Mouse (Mus musculus) intestine, postnatal 0 days (tissue): ENCODE results near the gene Col4a3. TPM values are rescaled to one million over a fixed set of nuclear protein-coding genes. Genes with fewer than 3 reads are reported as not detected.
A peak's percentile ranks its signal among the peaks of the same experiment; 100 is the strongest.

ENCODE experiments used
- ATAC-seq: fragments of 200-750 bp; cut with Nextera tagmentation; 2 replicates; pipeline ENCODE4 v1.8.0; 2017; ENCODE audit warnings: mild to moderate bottlenecking, moderate TSS enrichment, moderate library complexity
- H3K27ac ChIP-seq: fragments of 300-500 bp; sonication (generic); 2 replicates; pipeline ENCODE4 v1.5.1; 2014; ENCODE audit warnings: mild to moderate bottlenecking, low read depth, low read length, moderate library complexity
- H3K27me3 ChIP-seq: fragments of 300-500 bp; sonication (generic); replicated peaks from 2 replicates; pipeline ENCODE4 v1.6.1; 2014; ENCODE audit warnings: low read length, mixed read lengths; ENCODE audit not compliant: control insufficient read depth, insufficient read depth
- H3K36me3 ChIP-seq: fragments of 300-500 bp; sonication (generic); 2 replicates; pipeline ENCODE4 v1.6.1; 2014; ENCODE audit warnings: mild to moderate bottlenecking, moderate library complexity; ENCODE audit not compliant: control insufficient read depth, insufficient read depth
- H3K4me1 ChIP-seq: fragments of 300-500 bp; sonication (generic); replicated peaks from 2 replicates; pipeline ENCODE4 v1.6.1; 2014; ENCODE audit warnings: antibody characterized with exemption, low read length, mixed read lengths; ENCODE audit not compliant: control insufficient read depth, insufficient read depth
- H3K4me2 ChIP-seq: fragments of 300-500 bp; sonication (generic); replicated peaks from 2 replicates; pipeline ENCODE4 v1.6.1; 2014; ENCODE audit warnings: low read depth, mild to moderate bottlenecking, moderate library complexity
- H3K4me3 ChIP-seq: fragments of 300-500 bp; sonication (generic); 2 replicates; pipeline ENCODE4 v1.5.1; 2014; ENCODE audit warnings: low read depth, low read length
- H3K9ac ChIP-seq: fragments of 300-500 bp; sonication (generic); 2 replicates; pipeline ENCODE4 v1.6.1; 2014; ENCODE audit warnings: mild to moderate bottlenecking, low read depth, low read length
- H3K9me3 ChIP-seq: fragments of 300-500 bp; sonication (generic); 2 replicates; pipeline ENCODE4 v1.6.1; 2016; ENCODE audit warnings: mixed run types; ENCODE audit not compliant: control insufficient read depth
- CTCF ChIP-seq: sonication (generic); IDR thresholded peaks from 2 replicates; pipeline ENCODE4 v1.5.1; 2016; ENCODE audit warnings: low read depth, mild to moderate bottlenecking, control low read depth, antibody characterized with exemption, moderate library complexity
- WGBS: fragments of 180-500 bp; shearing (Covaris S2); extraction: QIAGEN DNeasy Blood & Tissue Kit; methylation state at CpG from one replicate; pipeline ENCODE4 v1.1.7; 2014; 5-methylcytosine and 5-hydroxymethylcytosine counted together
- polyA plus RNA-seq: library from polyadenylated mRNA; unstranded; fragments of >200 nt; fragmentation: Nextera tagmentation; extraction: Ambion mirVana; gene quantifications from 2 replicates; pipeline ENCODE4 v1.2.1, GENCODE M21; 2015

Gene Col4a3
- 0.41 and 0.42 TPM in 2 replicates for polyA plus RNA-seq

- H3K9ac ChIP-seq, result no peak within 1 kb of the TSS
- H3K36me3 ChIP-seq, result no peaks in the 10 kb centered on the region
- TF ChIP-seq CTCF, result no peak
- H3K27me3 ChIP-seq, result peaks cover 7% of the 10 kb centered on the region; the same call in 1 of the 2 replicates
- no peak within 1 kb of the TSS for H3K27ac ChIP-seq
- peak within 1 kb of the TSS; percentile 60 for H3K4me2 ChIP-seq
- no peak for ATAC-seq
- H3K4me3 ChIP-seq, result peak within 1 kb of the TSS; percentile 24
- no peaks in the 10 kb centered on the region; the same call in 1 of the 2 replicates for H3K4me1 ChIP-seq
- WGBS, result 3% methylated on average over 34 of the region's 34 CpGs
- no peaks in the 10 kb centered on the region for H3K9me3 ChIP-seq
Measured at GRCm38 (mm10) chr1:82586713-82587399, at the start of gene Col4a3, which contains the start of gene Col4a4. Gene Col4a3 (plus strand): TSS chr1:82586921. Gene Col4a4 (minus strand): TSS chr1:82586849.

DNA sequence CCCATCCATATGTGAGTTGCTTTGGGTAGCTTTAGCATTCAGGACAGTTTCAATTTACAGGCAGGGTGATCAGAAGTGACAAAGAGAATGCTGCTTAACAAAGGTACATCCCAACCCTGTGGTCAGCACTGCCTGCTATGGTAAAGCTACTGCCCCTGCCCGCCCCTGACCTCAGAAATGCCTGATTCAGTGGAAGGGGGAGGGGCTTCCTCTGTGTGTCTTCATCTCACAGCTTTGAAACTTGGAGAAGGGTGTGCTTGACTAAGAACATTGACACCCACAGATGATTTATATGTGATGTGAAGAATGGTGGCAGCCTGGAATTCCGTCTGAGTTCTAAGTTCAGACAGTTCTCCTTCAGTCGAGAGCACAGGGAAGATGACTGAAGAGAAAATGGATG lies 48.9 kb upstream of the Col4a3 start:
- no peak for ATAC-seq
- TF ChIP-seq CTCF, result no peak
- no peak overlapping the region for H3K9ac ChIP-seq
- WGBS, result 63% methylated on average over 3 of the region's 3 CpGs
- no peak overlapping the region for H3K27ac ChIP-seq
- H3K27me3 ChIP-seq, result no peaks in the 10 kb centered on the region
- H3K4me1 ChIP-seq, result no peaks in the 10 kb centered on the region
- H3K9me3 ChIP-seq, result no peaks in the 10 kb centered on the region
- no peaks in the 10 kb centered on the region for H3K36me3 ChIP-seq
- H3K4me2 ChIP-seq, result no peak overlapping the region
- H3K4me3 ChIP-seq, result no peak overlapping the region

DNA sequence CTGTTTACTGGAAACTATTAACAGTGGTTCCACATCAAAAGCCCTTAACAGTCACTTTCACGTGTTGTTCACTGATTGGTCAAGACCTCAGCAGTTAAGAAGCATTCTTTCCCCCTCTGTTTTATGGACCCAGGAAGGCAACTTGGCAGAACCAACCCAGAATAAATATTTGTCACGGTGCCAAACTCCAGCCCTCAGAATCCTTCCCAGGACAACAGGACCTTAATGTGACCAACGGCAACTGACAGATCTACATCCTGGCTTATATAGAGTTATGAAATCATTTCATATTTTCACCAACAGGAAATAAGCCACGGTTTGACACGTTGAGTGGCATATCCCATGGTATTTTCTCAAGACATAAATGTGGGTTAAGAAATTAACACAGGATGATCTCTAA lies 46.7 kb upstream of the Col4a3 start:
- ATAC-seq, result no peak
- no peak overlapping the region for H3K27ac ChIP-seq
- H3K4me1 ChIP-seq, result no peaks in the 10 kb centered on the region
- no peaks in the 10 kb centered on the region for H3K9me3 ChIP-seq
- no peaks in the 10 kb centered on the region for H3K27me3 ChIP-seq
- no peak overlapping the region for H3K9ac ChIP-seq
- TF ChIP-seq CTCF, result no peak
- H3K4me3 ChIP-seq, result no peak overlapping the region
- H3K36me3 ChIP-seq, result no peaks in the 10 kb centered on the region
- 66% methylated on average over 5 of the region's 5 CpGs for WGBS
- H3K4me2 ChIP-seq, result no peak overlapping the region

- ATAC-seq, result no peak
- H3K27ac ChIP-seq, result no peak overlapping the region
- TF ChIP-seq CTCF, result no peak
- no peaks in the 10 kb centered on the region for H3K4me1 ChIP-seq
- H3K36me3 ChIP-seq, result no peaks in the 10 kb centered on the region
- no peak overlapping the region for H3K4me3 ChIP-seq
- no peak overlapping the region for H3K9ac ChIP-seq
- H3K27me3 ChIP-seq, result no peaks in the 10 kb centered on the region
- no peaks in the 10 kb centered on the region for H3K9me3 ChIP-seq
- WGBS, result 77% methylated on average over 2 of the region's 2 CpGs
- H3K4me2 ChIP-seq, result no peak overlapping the region
Measured at GRCm38 (mm10) chr1:82543934-82544333, 42.8 kb upstream of the Col4a3 start.

DNA sequence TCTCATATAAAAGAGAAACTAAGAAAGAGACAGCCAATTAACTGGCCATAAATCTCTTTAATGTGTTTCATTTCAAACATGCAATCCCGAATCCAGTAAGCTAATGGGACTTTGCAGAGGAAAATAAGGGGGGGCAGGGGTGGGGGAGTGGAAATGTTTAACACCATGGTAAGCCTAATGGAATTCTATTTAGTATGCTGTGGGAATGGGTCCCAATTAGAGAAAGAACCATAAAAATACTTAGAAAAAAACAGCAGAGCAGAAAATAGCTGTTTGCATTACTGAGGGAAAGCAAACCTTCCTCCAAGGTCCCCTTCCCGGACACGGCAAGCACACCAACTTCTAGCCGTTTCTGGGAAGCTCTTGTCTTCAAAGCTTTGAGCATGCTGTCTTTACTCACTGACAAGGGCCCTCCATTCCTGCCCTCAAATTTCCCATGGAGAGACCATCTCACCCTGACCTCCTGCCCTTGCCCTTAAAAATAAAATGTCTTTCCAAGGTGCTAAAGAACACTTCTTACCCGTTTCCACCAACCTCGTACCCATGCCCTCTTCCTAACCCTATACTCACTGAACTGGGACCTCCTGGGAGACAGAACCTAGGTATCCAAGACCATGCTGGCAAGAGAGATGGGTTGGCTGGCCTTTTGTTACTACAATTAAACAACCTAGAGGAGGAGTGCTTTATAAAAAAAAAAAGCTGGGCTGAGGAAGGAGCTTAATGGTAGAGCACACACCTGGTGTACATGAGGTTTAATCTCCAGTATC lies 42.1 kb upstream of the Col4a3 start:
- 58% methylated on average over 6 of the region's 6 CpGs for WGBS
- no peaks in the 10 kb centered on the region for H3K36me3 ChIP-seq
- no peaks in the 10 kb centered on the region for H3K9me3 ChIP-seq
- no peak for TF ChIP-seq CTCF
- no peaks in the 10 kb centered on the region for H3K4me1 ChIP-seq
- H3K9ac ChIP-seq, result no peak overlapping the region
- H3K4me3 ChIP-seq, result no peak overlapping the region
- no peaks in the 10 kb centered on the region for H3K27me3 ChIP-seq
- no peak overlapping the region for H3K4me2 ChIP-seq
- no peak overlapping the region for H3K27ac ChIP-seq
- no peak for ATAC-seq

DNA sequence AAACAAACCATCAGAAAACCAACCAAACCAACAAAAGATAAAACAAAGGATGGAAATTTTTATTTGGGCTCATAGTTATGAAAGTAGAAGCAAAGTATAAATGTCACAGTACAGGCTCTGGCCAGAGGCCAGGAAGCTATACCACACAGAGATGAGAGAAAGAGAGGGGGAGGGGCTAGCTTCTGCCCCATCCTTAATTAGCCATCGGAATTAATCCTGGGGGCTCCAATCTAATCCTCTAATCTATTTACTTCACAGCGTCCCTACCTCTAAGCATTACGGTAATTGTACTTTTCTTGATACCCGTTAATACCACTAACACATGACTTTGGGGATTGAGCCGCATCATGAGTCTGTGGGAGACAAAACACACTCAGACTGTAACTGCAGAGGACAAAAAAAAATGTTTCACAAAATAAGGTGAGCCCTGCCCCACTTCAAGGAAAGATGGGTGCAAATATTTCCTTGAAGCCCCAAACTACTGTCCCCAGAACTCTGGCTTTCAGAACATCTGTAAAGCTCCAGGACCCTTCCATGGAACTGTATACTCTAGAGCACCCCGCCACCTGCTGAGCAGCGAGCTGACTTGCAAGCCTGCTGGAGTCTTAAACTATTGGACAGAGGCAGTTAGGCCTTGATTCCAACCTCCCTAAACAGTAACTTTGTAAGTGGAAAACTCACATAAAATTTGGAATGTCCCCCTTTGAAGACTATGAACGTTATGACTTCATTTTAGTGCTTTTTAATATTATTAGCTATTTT lies 41.3 kb upstream of the Col4a3 start:
- H3K36me3 ChIP-seq, result no peaks in the 10 kb centered on the region
- no peaks in the 10 kb centered on the region for H3K27me3 ChIP-seq
- no peak overlapping the region for H3K9ac ChIP-seq
- no peak overlapping the region for H3K4me2 ChIP-seq
- no peak overlapping the region for H3K27ac ChIP-seq
- no peak for ATAC-seq
- H3K4me3 ChIP-seq, result no peak overlapping the region
- WGBS, result 77% methylated on average over 8 of the region's 8 CpGs
- no peaks in the 10 kb centered on the region for H3K9me3 ChIP-seq
- H3K4me1 ChIP-seq, result no peaks in the 10 kb centered on the region
- TF ChIP-seq CTCF, result no peak
